Comparison of ENCODE assay signal across 13 mouse cellular contexts in genomic region chr4:129926544-129926943, GRCm38 (mm10). TPM values are rescaled to one million over a fixed set of nuclear protein-coding genes. Genes with fewer than 3 reads are reported as not detected.
A peak's percentile ranks its signal among the peaks of the same experiment; 100 is the strongest.
DNase-seq lines count a peak whose midpoint lies in the region; ATAC-seq lines count a peak whose summit lies in the region.
"Had no signal": no experiment of that assay in that cellular context is flagged by ENCODE, and none has a peak within 500 bp of the region (broad histone marks: within the 10 kb centered on the region; RNA-seq: fewer than 3 reads in every experiment).

No protein-coding gene starts in this region.

- H3K27ac ChIP-seq in liver, embryonic 12.5 days = no peak overlapping the region
- H3K27ac ChIP-seq: midbrain, embryonic 15.5 days had no signal

- peaks cover 17% of the 10 kb centered on the region for H3K4me1 ChIP-seq in liver, embryonic 12.5 days

- WGBS in liver, embryonic 12.5 days (ENCODE audit: insufficient replicate concordance) = 4% methylated on average over 8 of the region's 8 CpGs

- ATAC-seq in CD4-positive, CD25-positive, alpha-beta regulatory T cell, adult 4 months = no peak
- ATAC-seq in liver, embryonic 12.5 days = no peak
- ATAC-seq: midbrain, embryonic 15.5 days had no signal

- DNase-seq in CD4-positive, CD25-positive, alpha-beta regulatory T cell, adult 2 months (ENCODE audit: low read depth, low spot score) = peak; percentile 39
- DNase-seq in testis, postnatal 14 days (ENCODE audit: low spot score) = peak; percentile 42
- DNase-seq in testis, postnatal 10 days (ENCODE audit: low spot score) = no peak
- peak; percentile 46 for DNase-seq in thymus, postnatal 4 days
- DNase-seq in right cerebral cortex, postnatal 36 days (ENCODE audit: low spot score in 2 of 2) = no peak
- no peak for DNase-seq in right cerebral cortex, postnatal 25 days
- DNase-seq: cerebellum, adult 11-12 months; retina, postnatal 1 day had no signal

- H3K27me3 ChIP-seq in liver, embryonic 12.5 days (replicated peaks) = no peaks in the 10 kb centered on the region

- no peaks in the 10 kb centered on the region for H3K36me3 ChIP-seq in liver, embryonic 12.5 days
- H3K36me3 ChIP-seq: midbrain, embryonic 15.5 days had no signal

- H3K9me3 ChIP-seq in liver, embryonic 12.5 days (replicated peaks) = no peaks in the 10 kb centered on the region
- H3K9me3 ChIP-seq: midbrain, embryonic 15.5 days had no signal

- no peak overlapping the region for H3K4me3 ChIP-seq in liver, embryonic 12.5 days
- H3K4me3 ChIP-seq: midbrain, embryonic 15.5 days had no signal

- H3K9ac ChIP-seq in liver, embryonic 12.5 days = no peak overlapping the region
- H3K9ac ChIP-seq: midbrain, embryonic 15.5 days had no signal

- peak overlapping the region; percentile 19 for H3K4me2 ChIP-seq in liver, embryonic 12.5 days
- H3K4me2 ChIP-seq: midbrain, embryonic 15.5 days had no signal

RNA-seq across cellular contexts. Expression of gene Spocd1, which starts 2.5 kb away (rescaled TPM):
- polyA plus RNA-seq in CD4-positive, CD25-positive, alpha-beta regulatory T cell, adult 4 months (2017; shearing (Covaris generic)) = not detected
- 0.04 TPM in 2 replicates for polyA plus RNA-seq in liver, embryonic 12.5 days (2016; fragmentation: Nextera tagmentation; extraction: Ambion mirVana)
- polyA plus RNA-seq: large intestine, adult 2 months; liver, adult 2 months; midbrain, embryonic 15.5 days had no signal

RNA-seq across cellular contexts. Expression of gene Adgrb2, which starts 58.1 kb away (rescaled TPM):
- polyA plus RNA-seq in CD4-positive, CD25-positive, alpha-beta regulatory T cell, adult 4 months (2017; shearing (Covaris generic)) = under 1 TPM in 1 of 2 experiments, not detected in 1; 0.34 TPM
- polyA plus RNA-seq in liver, embryonic 12.5 days (2016; fragmentation: Nextera tagmentation; extraction: Ambion mirVana) = 0.17 and 0.92 TPM in 2 replicates

Comparison
In these comparisons a context has a peak if more than half of its experiments do, and no peak if none do; other contexts are left out.
1. DNase-seq: peak in CD4-positive, CD25-positive, alpha-beta regulatory T cell, adult 2 months (single experiment), testis, postnatal 14 days (single experiment) and thymus, postnatal 4 days (single experiment); none in testis, postnatal 10 days (single experiment), right cerebral cortex, postnatal 36 days (0 of 2) and right cerebral cortex, postnatal 25 days (single experiment).